Mouse (Mus musculus): Measurements from ENCODE around the gene H2-Eb1.
"Not testable (repeated sequence)": the region's sequence is repeated elsewhere in the genome, so short reads cannot be mapped to it uniquely, and the experiment has no call there.

The H2-Eb1 gene

GRCm38 (mm10) chr17:34292570-34292969 lies 13.1 kb upstream of the H2-Eb1 start:
- DNase-seq, result no peak

- no peak for DNase-seq
These were observed 12.1 kb upstream of the H2-Eb1 start for GRCm38 (mm10) chr17:34293533-34293932.

GRCm38 (mm10) chr17:34294249-34294648 lies 11.4 kb upstream of the H2-Eb1 start:
- no peak for DNase-seq

- no peak for DNase-seq
These were observed 10.4 kb upstream of the H2-Eb1 start for GRCm38 (mm10) chr17:34295307-34295706.

- peak; percentile 53 for DNase-seq
These were observed 9.5 kb upstream of the H2-Eb1 start for GRCm38 (mm10) chr17:34295891-34296794.

GRCm38 (mm10) chr17:34299356-34299755 lies 6.3 kb upstream of the H2-Eb1 start:
- DNase-seq, result no peak

GRCm38 (mm10) chr17:34300071-34300470 lies 5.6 kb upstream of the H2-Eb1 start:
- DNase-seq, result no peak

- no peak for DNase-seq
These were observed 4.7 kb upstream of the H2-Eb1 start for GRCm38 (mm10) chr17:34300691-34301566.

GRCm38 (mm10) chr17:34301670-34302190 lies 3.9 kb upstream of the H2-Eb1 start:
- DNase-seq, result no peak

GRCm38 (mm10) chr17:34303789-34304188 lies 1.9 kb upstream of the H2-Eb1 start:
- no peak for DNase-seq

GRCm38 (mm10) chr17:34304751-34305150 lies 916 bp upstream of the H2-Eb1 start:
- DNase-seq, result peak; percentile 84

- DNase-seq, result no peak
These were observed 740 bp downstream of the H2-Eb1 start for GRCm38 (mm10) chr17:34306407-34306806.

GRCm38 (mm10) chr17:34307216-34307615 lies 1.5 kb downstream of the H2-Eb1 start:
- no peak for DNase-seq

- no peak for DNase-seq
These were observed 2.5 kb downstream of the H2-Eb1 start for GRCm38 (mm10) chr17:34308161-34308560.

- DNase-seq, result no peak
These were observed 3.6 kb downstream of the H2-Eb1 start for GRCm38 (mm10) chr17:34309225-34309624.

GRCm38 (mm10) chr17:34309683-34310385 lies 4.2 kb downstream of the H2-Eb1 start:
- DNase-seq, result peak; percentile 74

- not testable (repeated sequence) for DNase-seq
These were observed 4.9 kb downstream of the H2-Eb1 start for GRCm38 (mm10) chr17:34310526-34310925.

GRCm38 (mm10) chr17:34312185-34312584 lies 6.5 kb downstream of the H2-Eb1 start:
- DNase-seq, result no peak

- peak; percentile 65 for DNase-seq
These were observed 7.7 kb downstream of the H2-Eb1 start for GRCm38 (mm10) chr17:34313393-34313792.

GRCm38 (mm10) chr17:34314286-34314685 lies 8.6 kb downstream of the H2-Eb1 start:
- DNase-seq, result no peak

- no peak for DNase-seq
These were observed 9.8 kb downstream of the H2-Eb1 start for GRCm38 (mm10) chr17:34315512-34315911.

- no peak for DNase-seq
These were observed 11.0 kb downstream of the H2-Eb1 start for GRCm38 (mm10) chr17:34316697-34317096.

GRCm38 (mm10) chr17:34317275-34317674 lies 11.6 kb downstream of the H2-Eb1 start:
- no peak for DNase-seq
